Mouse (Mus musculus) CH12.LX (cell line): Measurements from ENCODE around the gene Hdac11.

ENCODE experiments used
- CHD1 ChIP-seq: IDR thresholded peaks from 2 replicates; pipeline ENCODE4 v1.6.1; 2012; ENCODE audit warnings: low read depth, low read length, improper control_type of control experiment, inconsistent platforms
- CTCF ChIP-seq, 2 experiments: IDR thresholded peaks in 1 of 2; conservative IDR thresholded peaks in 1 of 2; 2 replicates each; pipeline ENCODE4 v1.5.1; 2011 to 2012; ENCODE audit warnings: low read depth in 2 of 2, low read length in 2 of 2, improper control_type of control experiment in 1 of 2, inconsistent platforms in 1 of 2, mild to moderate bottlenecking in 1 of 2, moderate library complexity in 1 of 2
- MXI1 ChIP-seq: IDR thresholded peaks from 2 replicates; pipeline ENCODE4 v1.6.1; 2011; ENCODE audit warnings: mild to moderate bottlenecking, low read depth, low read length, improper control_type of control experiment
- POLR2A ChIP-seq: IDR thresholded peaks from 2 replicates; pipeline ENCODE4 v1.6.1; 2011; ENCODE audit warnings: low read depth, mild to moderate bottlenecking, improper control_type of control experiment, low read length
- USF2 ChIP-seq: conservative IDR thresholded peaks from 2 replicates; pipeline ENCODE4 v1.6.1; 2011; ENCODE audit warnings: low read depth, low read length, improper control_type of control experiment

GRCm38 (mm10) chr6:91108301-91108916, 48.1 kb upstream of the Hdac11 start:
- TF ChIP-seq USF2 (no peak), POLR2A (no peak), CTCF (conservative IDR thresholded peaks at IDR 0.05 in 1 of 2, IDR thresholded peaks at IDR 0.05 in 1 of 2; ENCODE audit: low read depth in 2 of 2, low read length in 2 of 2) (no peak), MXI1 (no peak), CHD1 (no peak)
